Mouse (Mus musculus): ENCODE results near the gene Smtn. TPM values are rescaled to one million over a fixed set of nuclear protein-coding genes. Genes with fewer than 3 reads are reported as not detected.

Gene Smtn
- polyA plus RNA-seq, 1 experiment = 51.6 TPM

GRCm38 (mm10) chr11:3575238-3575637 is 34.8 kb upstream of the Smtn start:
- peaks cover 22% of the 10 kb centered on the region for H3K4me1 ChIP-seq (ENCODE audit: control insufficient read depth, insufficient read depth, low read length)
- H3K4me3 ChIP-seq (replicated peaks; ENCODE audit: extremely low read depth, low read depth, low read length) = no peak overlapping the region
- no peak for TF ChIP-seq CTCF (IDR thresholded peaks at IDR 0.05; ENCODE audit: insufficient read depth, low read length)
- no peak for TF ChIP-seq POLR2A (IDR thresholded peaks at IDR 0.05; ENCODE audit: borderline replicate concordance, extremely low read depth, low read depth, low read length)
- DNase-seq = no peak
- WGBS = 38% methylated on average over 3 of the region's 3 CpGs

GRCm38 (mm10) chr11:3573092-3573491 is 32.7 kb upstream of the Smtn start:
- peak; percentile 48 for DNase-seq
- H3K4me1 ChIP-seq (ENCODE audit: control insufficient read depth, insufficient read depth, low read length) = peaks cover 21% of the 10 kb centered on the region
- TF ChIP-seq CTCF (IDR thresholded peaks at IDR 0.05; ENCODE audit: insufficient read depth, low read length) (no peak), POLR2A (IDR thresholded peaks at IDR 0.05; ENCODE audit: borderline replicate concordance, extremely low read depth, low read depth, low read length) (peak; percentile 63; the same call in 1 of the 2 replicates)
- no peak overlapping the region for H3K4me3 ChIP-seq (replicated peaks; ENCODE audit: extremely low read depth, low read depth, low read length)
- WGBS = 4% methylated on average over 9 of the region's 9 CpGs

GRCm38 (mm10) chr11:3572181-3572580 is 31.8 kb upstream of the Smtn start:
- DNase-seq = no peak
- Histone ChIP-seq H3K4me3 (replicated peaks; ENCODE audit: extremely low read depth, low read depth, low read length) (no peak overlapping the region), H3K4me1 (ENCODE audit: control insufficient read depth, insufficient read depth, low read length) (peaks cover 20% of the 10 kb centered on the region)
- WGBS = 72% methylated on average over 6 of the region's 6 CpGs
- TF ChIP-seq CTCF (IDR thresholded peaks at IDR 0.05; ENCODE audit: insufficient read depth, low read length) (no peak), POLR2A (IDR thresholded peaks at IDR 0.05; ENCODE audit: borderline replicate concordance, extremely low read depth, low read depth, low read length) (no peak)

- WGBS = 54% methylated on average over 8 of the region's 8 CpGs
Observed at GRCm38 (mm10) chr11:3570321-3570720, 29.9 kb upstream of the Smtn start.

GRCm38 (mm10) chr11:3567896-3568295 is 27.5 kb upstream of the Smtn start:
- TF ChIP-seq CTCF (IDR thresholded peaks at IDR 0.05; ENCODE audit: insufficient read depth, low read length) (no peak), POLR2A (IDR thresholded peaks at IDR 0.05; ENCODE audit: borderline replicate concordance, extremely low read depth, low read depth, low read length) (no peak)
- DNase-seq = no peak

More at GRCm38 (mm10) chr11:3570321-3570720, 29.9 kb upstream of the Smtn start:
- DNase-seq = no peak
- no peak overlapping the region for H3K4me3 ChIP-seq (replicated peaks; ENCODE audit: extremely low read depth, low read depth, low read length)
- H3K4me1 ChIP-seq (ENCODE audit: control insufficient read depth, insufficient read depth, low read length) = peaks cover 19% of the 10 kb centered on the region
- TF ChIP-seq CTCF (IDR thresholded peaks at IDR 0.05; ENCODE audit: insufficient read depth, low read length) (no peak), POLR2A (IDR thresholded peaks at IDR 0.05; ENCODE audit: borderline replicate concordance, extremely low read depth, low read depth, low read length) (no peak)

GRCm38 (mm10) chr11:3566018-3566417 is 25.6 kb upstream of the Smtn start:
- no peak for TF ChIP-seq POLR2A (IDR thresholded peaks at IDR 0.05; ENCODE audit: borderline replicate concordance, extremely low read depth, low read depth, low read length)
- no peak for TF ChIP-seq CTCF (IDR thresholded peaks at IDR 0.05; ENCODE audit: insufficient read depth, low read length)
- Histone ChIP-seq H3K4me3 (replicated peaks; ENCODE audit: extremely low read depth, low read depth, low read length) (no peak overlapping the region), H3K4me1 (ENCODE audit: control insufficient read depth, insufficient read depth, low read length) (no peaks in the 10 kb centered on the region)
- 57% methylated on average over 4 of the region's 4 CpGs for WGBS
- DNase-seq = peak; percentile 33

More at GRCm38 (mm10) chr11:3567896-3568295, 27.5 kb upstream of the Smtn start:
- Histone ChIP-seq H3K4me3 (replicated peaks; ENCODE audit: extremely low read depth, low read depth, low read length) (no peak overlapping the region), H3K4me1 (ENCODE audit: control insufficient read depth, insufficient read depth, low read length) (peaks cover 5% of the 10 kb centered on the region; the same call in 1 of the 2 replicates)
- 79% methylated on average over 1 of the region's 1 CpGs for whole genome bisulfite sequencing

GRCm38 (mm10) chr11:3564451-3564850 is 24.0 kb upstream of the Smtn start:
- no peak overlapping the region for H3K4me3 ChIP-seq (replicated peaks; ENCODE audit: extremely low read depth, low read depth, low read length)
- peaks cover 3% of the 10 kb centered on the region; the same call in 1 of the 2 replicates for H3K4me1 ChIP-seq (ENCODE audit: control insufficient read depth, insufficient read depth, low read length)
- TF ChIP-seq POLR2A (IDR thresholded peaks at IDR 0.05; ENCODE audit: borderline replicate concordance, extremely low read depth, low read depth, low read length) = no peak
- no peak for TF ChIP-seq CTCF (IDR thresholded peaks at IDR 0.05; ENCODE audit: insufficient read depth, low read length)
- WGBS = 52% methylated on average over 7 of the region's 7 CpGs
- DNase-seq = no peak

GRCm38 (mm10) chr11:3563853-3564252 is 23.4 kb upstream of the Smtn start:
- TF ChIP-seq CTCF (IDR thresholded peaks at IDR 0.05; ENCODE audit: insufficient read depth, low read length) (no peak), POLR2A (IDR thresholded peaks at IDR 0.05; ENCODE audit: borderline replicate concordance, extremely low read depth, low read depth, low read length) (no peak)
- WGBS = 90% methylated on average over 6 of the region's 6 CpGs
- peaks cover 3% of the 10 kb centered on the region; the same call in 1 of the 2 replicates for H3K4me1 ChIP-seq (ENCODE audit: control insufficient read depth, insufficient read depth, low read length)
- H3K4me3 ChIP-seq (replicated peaks; ENCODE audit: extremely low read depth, low read depth, low read length) = no peak overlapping the region
- no peak for DNase-seq

GRCm38 (mm10) chr11:3560202-3560601 is 19.8 kb upstream of the Smtn start:
- WGBS = 16% methylated on average over 5 of the region's 5 CpGs
- Histone ChIP-seq H3K4me1 (ENCODE audit: control insufficient read depth, insufficient read depth, low read length) (peaks cover 3% of the 10 kb centered on the region; the same call in 1 of the 2 replicates), H3K4me3 (replicated peaks; ENCODE audit: extremely low read depth, low read depth, low read length) (no peak overlapping the region)
- no peak for DNase-seq
- TF ChIP-seq POLR2A (IDR thresholded peaks at IDR 0.05; ENCODE audit: borderline replicate concordance, extremely low read depth, low read depth, low read length) = no peak
- TF ChIP-seq CTCF (IDR thresholded peaks at IDR 0.05; ENCODE audit: insufficient read depth, low read length) = no peak

- 61% methylated on average over 3 of the region's 3 CpGs for WGBS
- peaks cover 3% of the 10 kb centered on the region; the same call in 1 of the 2 replicates for H3K4me1 ChIP-seq (ENCODE audit: control insufficient read depth, insufficient read depth, low read length)
- DNase-seq = no peak
- TF ChIP-seq POLR2A (IDR thresholded peaks at IDR 0.05; ENCODE audit: borderline replicate concordance, extremely low read depth, low read depth, low read length) (no peak), CTCF (IDR thresholded peaks at IDR 0.05; ENCODE audit: insufficient read depth, low read length) (no peak)
- H3K4me3 ChIP-seq (replicated peaks; ENCODE audit: extremely low read depth, low read depth, low read length) = no peak overlapping the region
Observed at GRCm38 (mm10) chr11:3557852-3558251, 17.4 kb upstream of the Smtn start.

All from lung, adult 2 months (tissue).